Mouse (Mus musculus) lung, adult 2 months (tissue): ENCODE measurements around the gene Ptk7.

Experiments used
- CTCF ChIP-seq: fragments of 200-500 bp; IDR thresholded peaks from 2 replicates; pipeline ENCODE4 v1.5.1; 2011; ENCODE audit warnings: mild to moderate bottlenecking, low read length, control low read depth; ENCODE audit not compliant: insufficient read depth
- POLR2A ChIP-seq: fragments of 200-500 bp; IDR thresholded peaks from 2 replicates; pipeline ENCODE4 v1.6.1; 2011; ENCODE audit warnings: low read depth, mild to moderate bottlenecking, control low read depth, low read length, borderline replicate concordance; ENCODE audit errors: extremely low read depth

DNA sequence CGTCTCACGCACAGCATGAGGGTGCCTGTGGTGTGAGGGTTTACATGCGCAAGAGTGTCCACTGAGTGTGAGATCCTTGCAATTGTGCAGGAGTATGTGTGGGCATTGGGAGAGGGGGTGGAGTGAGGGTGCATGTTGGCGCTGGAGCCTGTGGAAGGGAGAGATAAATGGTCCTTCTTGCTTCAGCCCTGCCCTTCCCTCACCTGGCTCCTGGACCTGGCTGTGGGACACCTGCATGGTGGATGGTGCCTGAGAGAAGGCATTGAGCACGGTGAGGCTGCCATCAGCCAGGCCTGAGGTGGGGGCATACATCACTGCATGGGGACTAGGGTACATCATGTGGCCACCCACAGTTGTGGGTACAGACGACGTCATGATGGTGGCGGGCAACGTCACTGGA lies 79.7 kb downstream of the Ptk7 start:
- TF ChIP-seq POLR2A (no peak), CTCF (no peak)
